12 mouse cellular contexts compared by ENCODE assay signal in the genomic region with DNA sequence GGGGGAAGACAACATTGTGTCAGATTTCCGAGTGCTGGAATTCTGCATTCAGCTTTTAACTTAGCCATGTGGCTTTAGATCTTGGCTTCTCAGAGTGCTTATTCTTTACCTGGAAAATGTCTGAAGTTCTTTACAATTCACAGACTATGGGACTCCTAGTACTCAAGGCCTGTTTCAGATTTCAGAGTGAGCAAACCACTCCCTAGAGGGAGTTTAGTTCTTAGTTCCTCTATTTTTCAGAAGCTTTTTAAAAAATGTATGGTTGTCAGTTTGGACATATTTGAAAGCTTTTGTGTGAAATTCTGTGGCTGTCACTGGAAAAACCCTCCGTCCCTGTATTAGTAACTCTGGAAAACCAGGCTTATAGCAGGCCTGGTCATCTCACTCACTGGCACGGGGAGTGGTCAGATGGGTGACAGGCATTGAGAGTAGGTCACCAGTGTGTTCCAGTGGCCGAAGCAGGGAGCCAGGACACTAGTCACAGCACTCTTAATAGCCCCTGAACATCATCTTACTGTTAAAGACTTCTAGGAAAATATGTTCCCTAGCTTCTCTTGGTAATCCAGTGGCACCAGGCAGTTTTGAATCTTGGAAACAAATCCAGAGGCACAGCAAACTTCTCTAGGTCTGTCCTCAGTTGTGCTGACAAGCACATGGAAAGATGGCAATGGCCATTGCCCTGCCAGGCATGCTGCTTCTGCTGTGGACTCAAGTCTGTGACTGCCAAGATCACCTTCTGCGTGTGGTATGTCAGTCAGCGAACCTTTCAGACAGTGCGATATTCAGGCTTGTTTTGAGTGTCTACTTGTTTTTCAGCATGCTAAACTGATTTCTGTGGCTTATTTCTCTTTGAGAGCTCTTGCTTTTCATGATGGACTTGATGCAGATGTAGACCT. TPM values are rescaled to one million over a fixed set of nuclear protein-coding genes. Genes with fewer than 3 reads are reported as not detected.
DNase-seq lines count a peak whose midpoint lies in the region; ATAC-seq lines count a peak whose summit lies in the region.
"Had no signal": no experiment of that assay in that cellular context is flagged by ENCODE, and none has a peak within 500 bp of the region (broad histone marks: within the 10 kb centered on the region; RNA-seq: fewer than 3 reads in every experiment).

No protein-coding gene starts in this region.

- no peak overlapping the region for H3K9ac ChIP-seq in limb, embryonic 12.5 days (replicated peaks)
- H3K9ac ChIP-seq: limb, embryonic 13.5 days had no signal

- H3K4me1 ChIP-seq in limb, embryonic 12.5 days (replicated peaks) = peaks cover 36% of the 10 kb centered on the region
- peaks cover 35% of the 10 kb centered on the region for H3K4me1 ChIP-seq in limb, embryonic 10.5 days

- no peak for ATAC-seq in limb, embryonic 12.5 days (ENCODE audit: insufficient number of reproducible peaks, insufficient read depth, low FRiP score, low TSS enrichment, low read depth)
- peak; percentile 42 for ATAC-seq in megakaryocyte progenitor cell, adult 5-6 weeks (replicated peaks; ENCODE audit: poor library complexity)
- ATAC-seq: lung, postnatal 0 days had no signal

- peak; percentile 70 for DNase-seq in gastrocnemius, adult 18-20 months (ENCODE audit: low spot score)
- DNase-seq in gastrocnemius, postnatal 4 days (ENCODE audit: low spot score in 2 of 2) = no peak
- no peak for DNase-seq in limb, embryonic 10.5 days (ENCODE audit: low spot score)
- DNase-seq in cerebellum, postnatal 36 days = peak; percentile 32 to 34
- DNase-seq in thymus, postnatal 14 days = no peak
- DNase-seq: adrenal gland, postnatal 36 days; right cerebral cortex, postnatal 25 days had no signal

- H3K27me3 ChIP-seq in limb, embryonic 12.5 days = no peaks in the 10 kb centered on the region
- no peaks in the 10 kb centered on the region for H3K27me3 ChIP-seq in limb, embryonic 10.5 days (ENCODE audit: low read depth, poor library complexity, severe bottlenecking)
- H3K27me3 ChIP-seq: limb, embryonic 13.5 days had no signal

- 0 out of 2 replicates have a peak overlapping the region, but pooled peaks have one; percentile 35 for H3K27ac ChIP-seq in limb, embryonic 12.5 days
- H3K27ac ChIP-seq in limb, embryonic 10.5 days = no peak overlapping the region
- H3K27ac ChIP-seq: layer of hippocampus, adult 2 months; limb, embryonic 13.5 days had no signal

- WGBS in limb, embryonic 12.5 days = 80% methylated on average over 7 of the region's 7 CpGs
- WGBS in limb, embryonic 10.5 days = 82% methylated on average over 7 of the region's 7 CpGs

- no peak overlapping the region for H3K4me2 ChIP-seq in limb, embryonic 12.5 days
- H3K4me2 ChIP-seq: limb, embryonic 13.5 days had no signal

- H3K36me3 ChIP-seq in limb, embryonic 12.5 days = no peaks in the 10 kb centered on the region
- H3K36me3 ChIP-seq in limb, embryonic 10.5 days = no peaks in the 10 kb centered on the region
- H3K36me3 ChIP-seq: limb, embryonic 13.5 days had no signal

- H3K9me3 ChIP-seq in limb, embryonic 12.5 days = no peaks in the 10 kb centered on the region
- no peaks in the 10 kb centered on the region for H3K9me3 ChIP-seq in limb, embryonic 10.5 days (replicated peaks)
- H3K9me3 ChIP-seq: limb, embryonic 13.5 days had no signal

- no peak overlapping the region for H3K4me3 ChIP-seq in limb, embryonic 12.5 days (replicated peaks)
- no peak overlapping the region for H3K4me3 ChIP-seq in limb, embryonic 10.5 days
- H3K4me3 ChIP-seq: layer of hippocampus, adult 2 months; limb, embryonic 13.5 days had no signal

RNA-seq across cellular contexts. Expression of a gene that starts 5.8 kb away (rescaled TPM):
- 10 to 100 TPM; 45.9 to 48.8 TPM for total RNA-seq in gastrocnemius, adult 18-20 months (2021)
- total RNA-seq in gastrocnemius, postnatal 4 days (2021) = 10 to 100 TPM; 58.8 to 62.8 TPM
- polyA plus RNA-seq in limb, embryonic 12.5 days (2016; fragmentation: Nextera tagmentation; extraction: Ambion mirVana) = 11.4 and 12.0 TPM in 2 replicates
- polyA plus RNA-seq in limb, embryonic 10.5 days (2016; fragmentation: Nextera tagmentation; extraction: Ambion mirVana) = 8.3 and 8.6 TPM in 2 replicates
- 19.1 and 19.9 TPM in 2 replicates for total RNA-seq in megakaryocyte progenitor cell, adult 5-6 weeks (2015)
- 21.1 and 23.2 TPM in 2 replicates for total RNA-seq in megakaryocyte progenitor cell, adult 5-6 weeks (2017)

RNA-seq across cellular contexts. Expression of a gene that starts 37.4 kb away (rescaled TPM):
- total RNA-seq in gastrocnemius, adult 18-20 months (2021) = 1 to 10 TPM; 7.4 to 7.8 TPM
- total RNA-seq in gastrocnemius, postnatal 4 days (2021) = 10 to 100 TPM; 12.7 to 15.5 TPM
- polyA plus RNA-seq in limb, embryonic 12.5 days (2016; fragmentation: Nextera tagmentation; extraction: Ambion mirVana) = 5.4 and 5.9 TPM in 2 replicates
- polyA plus RNA-seq in limb, embryonic 10.5 days (2016; fragmentation: Nextera tagmentation; extraction: Ambion mirVana) = 4.7 and 5.4 TPM in 2 replicates
- total RNA-seq in megakaryocyte progenitor cell, adult 5-6 weeks (2015) = 1.9 TPM in 2 replicates
- 0.12 and 0.64 TPM in 2 replicates for total RNA-seq in megakaryocyte progenitor cell, adult 5-6 weeks (2017)

Comparison
In these comparisons a context has a peak if more than half of its experiments do, and no peak if none do; other contexts are left out.
1. DNase-seq: peak in gastrocnemius, adult 18-20 months (single experiment) and cerebellum, postnatal 36 days (2 of 2); none in gastrocnemius, postnatal 4 days (0 of 2), limb, embryonic 10.5 days (single experiment) and thymus, postnatal 14 days (single experiment).